Mouse (Mus musculus): ENCODE results near the gene Mcrs1. TPM values are rescaled to one million over a fixed set of nuclear protein-coding genes. Genes with fewer than 3 reads are reported as not detected.

The Mcrs1 gene
- polyA plus RNA-seq, 2 experiments from 2014 or later: 54.8 to 55.6 TPM

- ATAC-seq: no peak
Observed at GRCm38 (mm10) chr15:99198761-99199160, 53.0 kb downstream of the Mcrs1 start.

GRCm38 (mm10) chr15:99195043-99195442 is 56.7 kb downstream of the Mcrs1 start:
- ATAC-seq: no peak

GRCm38 (mm10) chr15:99194358-99194757 is 57.4 kb downstream of the Mcrs1 start:
- ATAC-seq: no peak

Other genes starting within 250 kb of the Mcrs1 start
- 100 to 1,000 TPM in 1 of 2 experiments, 10 to 100 TPM in 1; 98.3 to 120 TPM for gene Tuba1c, start 222.1 kb downstream of the Mcrs1 start, polyA plus RNA-seq (2017; shearing (Covaris generic))
- gene Prph, start 196.8 kb downstream of the Mcrs1 start, polyA plus RNA-seq (2017; shearing (Covaris generic)): not detected
- gene Troap, start 177.4 kb downstream of the Mcrs1 start, polyA plus RNA-seq (2017; shearing (Covaris generic)): 1 to 10 TPM; 3.6 to 4.4 TPM
- gene C1ql4, start 164.1 kb downstream of the Mcrs1 start, polyA plus RNA-seq (2017; shearing (Covaris generic)): not detected
- not detected for gene Dnajc22, start 158.8 kb downstream of the Mcrs1 start, polyA plus RNA-seq (2017; shearing (Covaris generic))
- gene Spats2, start 126.0 kb downstream of the Mcrs1 start, polyA plus RNA-seq (2017; shearing (Covaris generic)): not detected
- not detected for gene Kcnh3, start 27.1 kb downstream of the Mcrs1 start, polyA plus RNA-seq (2017; shearing (Covaris generic))
- gene Prpf40b, start 43.1 kb upstream of the Mcrs1 start, polyA plus RNA-seq (2017; shearing (Covaris generic)): 1 to 10 TPM; 3.9 to 7.4 TPM
- under 1 TPM; 0.24 to 0.30 TPM for gene Fam186b, start 43.9 kb upstream of the Mcrs1 start, polyA plus RNA-seq (2017; shearing (Covaris generic))
- 1 to 10 TPM; 6.1 to 9.0 TPM for gene Fmnl3, start 118.5 kb upstream of the Mcrs1 start, polyA plus RNA-seq (2017; shearing (Covaris generic))
- gene Tmbim6, start 140.9 kb upstream of the Mcrs1 start, polyA plus RNA-seq (2017; shearing (Covaris generic)): 1,000 to 10,000 TPM in 1 of 2 experiments, 100 to 1,000 TPM in 1; 855 to 1,076 TPM
- 1 to 10 TPM in 1 of 2 experiments, under 1 TPM in 1; 0.76 to 1.2 TPM for gene Nckap5l, start 205.8 kb upstream of the Mcrs1 start, polyA plus RNA-seq (2017; shearing (Covaris generic))
- 10 to 100 TPM; 23.3 to 23.5 TPM for gene Bcdin3d, start 222.8 kb upstream of the Mcrs1 start, polyA plus RNA-seq (2017; shearing (Covaris generic))

Data from activated CD4-positive, CD25-positive, alpha-beta regulatory T cell, adult 4 months (primary cell).